Mouse (Mus musculus) forebrain, embryonic 15.5 days (tissue): ENCODE results near the gene Ppp1r14d. TPM values are rescaled to one million over a fixed set of nuclear protein-coding genes. Genes with fewer than 3 reads are reported as not detected.

Experiments
- ATAC-seq: fragments of 200-750 bp; cut with Nextera tagmentation; replicated peaks from 2 replicates; pipeline ENCODE4 v1.8.0; 2017; ENCODE audit warnings: mild to moderate bottlenecking, moderate TSS enrichment, moderate library complexity
- H3K27ac ChIP-seq: fragments of 300-500 bp; sonication (generic); replicated peaks from 2 replicates; pipeline ENCODE4 v1.5.1; 2015; ENCODE audit warnings: mild to moderate bottlenecking, inconsistent platforms
- H3K27me3 ChIP-seq: fragments of 300-500 bp; sonication (generic); 2 replicates; pipeline ENCODE4 v1.6.1; 2015; ENCODE audit warnings: inconsistent platforms
- H3K36me3 ChIP-seq: fragments of 300-500 bp; sonication (generic); 2 replicates; pipeline ENCODE4 v1.6.1; 2015; ENCODE audit warnings: mild to moderate bottlenecking, inconsistent platforms
- H3K4me1 ChIP-seq: fragments of 300-500 bp; sonication (generic); 2 replicates; pipeline ENCODE4 v1.6.1; 2015; ENCODE audit warnings: inconsistent platforms
- H3K4me2 ChIP-seq: fragments of 300-500 bp; sonication (generic); replicated peaks from 2 replicates; pipeline ENCODE4 v1.6.1; 2015; ENCODE audit warnings: mild to moderate bottlenecking, inconsistent platforms
- H3K4me3 ChIP-seq: fragments of 300-500 bp; sonication (generic); 2 replicates; pipeline ENCODE4 v1.5.1; 2015; ENCODE audit warnings: mild to moderate bottlenecking, inconsistent platforms
- H3K9ac ChIP-seq: fragments of 300-500 bp; sonication (generic); replicated peaks from 2 replicates; pipeline ENCODE4 v1.6.1; 2015; ENCODE audit warnings: mild to moderate bottlenecking, inconsistent platforms
- H3K9me3 ChIP-seq: fragments of 300-500 bp; sonication (generic); 2 replicates; pipeline ENCODE4 v1.6.1; 2016; ENCODE audit warnings: inconsistent platforms
- WGBS: fragments of 180-500 bp; shearing (Covaris S2); methylation state at CpG from one replicate; pipeline ENCODE4 v1.1.7; 2015; ENCODE audit warnings: mixed read lengths; 5-methylcytosine and 5-hydroxymethylcytosine counted together
- polyA plus RNA-seq: library from polyadenylated mRNA; unstranded; fragments of >200 nt; fragmentation: Nextera tagmentation; extraction: Ambion mirVana; gene quantifications from 2 replicates; pipeline ENCODE4 v1.2.1, GENCODE M21; 2015

The Ppp1r14d gene
- polyA plus RNA-seq, 1 experiment from 2014 or later, result not detected

- H3K4me1 ChIP-seq, result no peaks in the 10 kb centered on the region
- H3K4me3 ChIP-seq, result no peak overlapping the region
- H3K9ac ChIP-seq, result no peak overlapping the region
- no peak overlapping the region for H3K4me2 ChIP-seq
- H3K27me3 ChIP-seq, result peaks cover 10% of the 10 kb centered on the region
- 18% methylated on average over 11 of the region's 11 CpGs for WGBS
- H3K36me3 ChIP-seq, result no peaks in the 10 kb centered on the region
- no peaks in the 10 kb centered on the region for H3K9me3 ChIP-seq
- peak; percentile 71; the same call in 1 of the 2 replicates for ATAC-seq
- H3K27ac ChIP-seq, result no peak overlapping the region
These were observed 21.2 kb upstream of the Ppp1r14d start for GRCm38 (mm10) chr2:119250826-119251478.

- H3K9me3 ChIP-seq, result no peaks in the 10 kb centered on the region
- no peak overlapping the region for H3K4me2 ChIP-seq
- H3K36me3 ChIP-seq, result no peaks in the 10 kb centered on the region
- no peak overlapping the region for H3K27ac ChIP-seq
- peaks cover 7% of the 10 kb centered on the region for H3K27me3 ChIP-seq
- ATAC-seq, result 0 out of 2 replicates have a peak, but pooled peaks have one; percentile 13
- H3K4me1 ChIP-seq, result no peaks in the 10 kb centered on the region
- H3K9ac ChIP-seq, result no peak overlapping the region
- no peak overlapping the region for H3K4me3 ChIP-seq
- 64% methylated on average over 5 of the region's 5 CpGs for WGBS
These were observed 20.7 kb upstream of the Ppp1r14d start for GRCm38 (mm10) chr2:119250377-119250776.

- ATAC-seq, result no peak
These were observed 19.9 kb upstream of the Ppp1r14d start for GRCm38 (mm10) chr2:119249592-119250061.

GRCm38 (mm10) chr2:119247904-119248303 lies 18.2 kb upstream of the Ppp1r14d start:
- Histone ChIP-seq H3K9me3 (no peaks in the 10 kb centered on the region), H3K36me3 (no peaks in the 10 kb centered on the region), H3K4me2 (no peak overlapping the region), H3K4me1 (no peaks in the 10 kb centered on the region), H3K9ac (no peak overlapping the region), H3K4me3 (no peak overlapping the region), H3K27me3 (0 out of 2 replicates have a peak, but pooled peaks cover 3% of the 10 kb centered on the region), H3K27ac (no peak overlapping the region)
- WGBS, result 79% methylated on average over 9 of the region's 9 CpGs
- ATAC-seq, result no peak

More at GRCm38 (mm10) chr2:119249592-119250061, 19.9 kb upstream of the Ppp1r14d start:
- no peak overlapping the region for H3K4me2 ChIP-seq
- no peak overlapping the region for H3K27ac ChIP-seq
- no peak overlapping the region for H3K4me3 ChIP-seq
- WGBS, result 73% methylated on average over 4 of the region's 4 CpGs
- H3K27me3 ChIP-seq, result peaks cover 6% of the 10 kb centered on the region; the same call in 1 of the 2 replicates
- no peaks in the 10 kb centered on the region for H3K4me1 ChIP-seq
- no peaks in the 10 kb centered on the region for H3K36me3 ChIP-seq
- no peaks in the 10 kb centered on the region for H3K9me3 ChIP-seq
- H3K9ac ChIP-seq, result no peak overlapping the region

GRCm38 (mm10) chr2:119245246-119245645 lies 15.5 kb upstream of the Ppp1r14d start:
- no peaks in the 10 kb centered on the region for H3K4me1 ChIP-seq
- H3K9me3 ChIP-seq, result no peaks in the 10 kb centered on the region
- no peaks in the 10 kb centered on the region for H3K36me3 ChIP-seq
- H3K4me2 ChIP-seq, result no peak overlapping the region
- H3K4me3 ChIP-seq, result no peak overlapping the region
- no peak overlapping the region for H3K9ac ChIP-seq
- 0 out of 2 replicates have a peak, but pooled peaks cover 3% of the 10 kb centered on the region for H3K27me3 ChIP-seq
- H3K27ac ChIP-seq, result no peak overlapping the region
- ATAC-seq, result no peak
- 81% methylated on average over 7 of the region's 7 CpGs for WGBS

- Histone ChIP-seq H3K4me2 (no peak overlapping the region), H3K36me3 (no peaks in the 10 kb centered on the region), H3K4me1 (peaks cover 5% of the 10 kb centered on the region; the same call in 1 of the 2 replicates), H3K9me3 (no peaks in the 10 kb centered on the region), H3K27ac (no peak overlapping the region), H3K4me3 (no peak overlapping the region), H3K9ac (no peak overlapping the region), H3K27me3 (peaks cover 27% of the 10 kb centered on the region)
- 85% methylated on average over 9 of the region's 9 CpGs for WGBS
- no peak for ATAC-seq
These were observed 12.8 kb upstream of the Ppp1r14d start for GRCm38 (mm10) chr2:119242548-119242947.

GRCm38 (mm10) chr2:119240819-119241186 lies 11.1 kb upstream of the Ppp1r14d start:
- no peak for ATAC-seq
- H3K4me1 ChIP-seq, result peaks cover 14% of the 10 kb centered on the region
- H3K9me3 ChIP-seq, result no peaks in the 10 kb centered on the region
- no peaks in the 10 kb centered on the region for H3K36me3 ChIP-seq
- no peak overlapping the region for H3K9ac ChIP-seq
- peaks cover 44% of the 10 kb centered on the region for H3K27me3 ChIP-seq
- no peak overlapping the region for H3K27ac ChIP-seq
- no peak overlapping the region for H3K4me2 ChIP-seq
- WGBS, result 90% methylated on average over 4 of the region's 4 CpGs
- H3K4me3 ChIP-seq, result no peak overlapping the region

GRCm38 (mm10) chr2:119240075-119240818 lies 10.5 kb upstream of the Ppp1r14d start:
- Histone ChIP-seq H3K4me1 (peaks cover 14% of the 10 kb centered on the region), H3K4me2 (no peak overlapping the region), H3K27me3 (peaks cover 50% of the 10 kb centered on the region), H3K9me3 (no peaks in the 10 kb centered on the region), H3K36me3 (no peaks in the 10 kb centered on the region), H3K4me3 (no peak overlapping the region), H3K27ac (no peak overlapping the region), H3K9ac (no peak overlapping the region)
- 72% methylated on average over 4 of the region's 4 CpGs for WGBS
- ATAC-seq, result no peak

- peaks cover 14% of the 10 kb centered on the region for H3K4me1 ChIP-seq
- peaks cover 57% of the 10 kb centered on the region for H3K27me3 ChIP-seq
- H3K9me3 ChIP-seq, result no peaks in the 10 kb centered on the region
- no peak overlapping the region for H3K4me3 ChIP-seq
- no peaks in the 10 kb centered on the region for H3K36me3 ChIP-seq
- WGBS, result 66% methylated on average over 2 of the region's 2 CpGs
- H3K4me2 ChIP-seq, result no peak overlapping the region
- H3K9ac ChIP-seq, result no peak overlapping the region
- ATAC-seq, result no peak
- H3K27ac ChIP-seq, result no peak overlapping the region
These were observed 9.0 kb upstream of the Ppp1r14d start for GRCm38 (mm10) chr2:119238671-119239070.

GRCm38 (mm10) chr2:119237871-119238220 lies 8.1 kb upstream of the Ppp1r14d start:
- WGBS, result 1% methylated on average over 31 of the region's 31 CpGs
- no peaks in the 10 kb centered on the region for H3K9me3 ChIP-seq
- H3K36me3 ChIP-seq, result no peaks in the 10 kb centered on the region
- peak overlapping the region; percentile 57 for H3K4me2 ChIP-seq
- no peak overlapping the region for H3K27ac ChIP-seq
- ATAC-seq, result no peak
- H3K4me1 ChIP-seq, result peaks cover 14% of the 10 kb centered on the region
- peaks cover 57% of the 10 kb centered on the region for H3K27me3 ChIP-seq
- peak overlapping the region; percentile 36 for H3K4me3 ChIP-seq
- H3K9ac ChIP-seq, result no peak overlapping the region

- under 1% methylated on average over 73 of the region's 73 CpGs for WGBS
- Histone ChIP-seq H3K27me3 (peaks cover 57% of the 10 kb centered on the region), H3K4me1 (peaks cover 14% of the 10 kb centered on the region), H3K4me3 (peak within 1 kb of the TSS; percentile 36), H3K27ac (no peak within 1 kb of the TSS), H3K36me3 (no peaks in the 10 kb centered on the region), H3K9me3 (no peaks in the 10 kb centered on the region), H3K9ac (no peak within 1 kb of the TSS), H3K4me2 (peak within 1 kb of the TSS; percentile 57)
- no peak for ATAC-seq
These were observed 7.6 kb upstream of the Ppp1r14d start, which contains the start of gene Spint1 for GRCm38 (mm10) chr2:119237210-119237870. TSS of gene Spint1 (plus strand) at chr2:119237362.

GRCm38 (mm10) chr2:119236682-119237209 lies 7.0 kb upstream of the Ppp1r14d start:
- Histone ChIP-seq H3K9me3 (no peaks in the 10 kb centered on the region), H3K4me2 (peak overlapping the region; percentile 57), H3K4me3 (peak overlapping the region; percentile 36), H3K36me3 (no peaks in the 10 kb centered on the region), H3K27ac (no peak overlapping the region), H3K4me1 (peaks cover 14% of the 10 kb centered on the region), H3K9ac (no peak overlapping the region), H3K27me3 (peaks cover 57% of the 10 kb centered on the region)
- no peak for ATAC-seq
- 6% methylated on average over 25 of the region's 25 CpGs for WGBS
